Mouse (Mus musculus) mouse trophoblast stem cell (cell line): ENCODE measurements around the gene Pde7b.

Source experiments
- in situ Hi-C, 2 experiments: fragments of 300-500 bp; cut with MseI, MboI; formaldehyde crosslinking; loops; 2 replicates in 1 of 2; 3 replicates in 1 of 2; pipeline ENCODE4 v1.15.1; 2025

The Pde7b gene

GRCm38 (mm10) chr10:20654187-20654586 is 70.7 kb downstream of the Pde7b start:
- in situ Hi-C loops = no loop called here

- in situ Hi-C loops = no loop called here
Observed at GRCm38 (mm10) chr10:20653299-20653698, 71.6 kb downstream of the Pde7b start.

- in situ Hi-C loops = no loop called here
Observed at GRCm38 (mm10) chr10:20636381-20636780, 88.5 kb downstream of the Pde7b start.

GRCm38 (mm10) chr10:20633085-20633415 is 91.8 kb downstream of the Pde7b start:
- in situ Hi-C loops = no loop called here

GRCm38 (mm10) chr10:20632256-20633084 is 92.4 kb downstream of the Pde7b start:
- in situ Hi-C loops = no loop called here

GRCm38 (mm10) chr10:20630122-20630521 is 94.8 kb downstream of the Pde7b start:
- in situ Hi-C loops = no loop called here

- in situ Hi-C loops = no loop called here
Observed at GRCm38 (mm10) chr10:20625702-20626375, 99.0 kb downstream of the Pde7b start.

- in situ Hi-C loops = no loop called here
Observed at GRCm38 (mm10) chr10:20621661-20622454, 103.0 kb downstream of the Pde7b start.

- in situ Hi-C loops = no loop called here
Observed at GRCm38 (mm10) chr10:20606007-20606406, 118.9 kb downstream of the Pde7b start.

GRCm38 (mm10) chr10:20595107-20595810 is 129.6 kb downstream of the Pde7b start:
- in situ Hi-C loops = no loop called here

GRCm38 (mm10) chr10:20594015-20594414 is 130.9 kb downstream of the Pde7b start:
- in situ Hi-C loops = no loop called here

GRCm38 (mm10) chr10:20590100-20590499 is 134.8 kb downstream of the Pde7b start:
- in situ Hi-C loops = no loop called here

- in situ Hi-C loops = no loop called here
Observed at GRCm38 (mm10) chr10:20585959-20586358, 138.9 kb downstream of the Pde7b start.

GRCm38 (mm10) chr10:20575002-20575401 is 149.9 kb downstream of the Pde7b start:
- in situ Hi-C loops = no loop called here

GRCm38 (mm10) chr10:20574414-20574813 is 150.5 kb downstream of the Pde7b start:
- in situ Hi-C loops = no loop called here

GRCm38 (mm10) chr10:20571521-20571920 is 153.4 kb downstream of the Pde7b start:
- in situ Hi-C loops = no loop called here

- in situ Hi-C loops = no loop called here
Observed at GRCm38 (mm10) chr10:20568630-20569029, 156.2 kb downstream of the Pde7b start.

GRCm38 (mm10) chr10:20567684-20568236 is 157.1 kb downstream of the Pde7b start:
- in situ Hi-C loops = no loop called here

- in situ Hi-C loops = no loop called here
Observed at GRCm38 (mm10) chr10:20556477-20556876, 168.4 kb downstream of the Pde7b start.

- in situ Hi-C loops = no loop called here
Observed at GRCm38 (mm10) chr10:20551341-20551740, 173.5 kb downstream of the Pde7b start.

GRCm38 (mm10) chr10:20550771-20551170 is 174.1 kb downstream of the Pde7b start:
- in situ Hi-C loops = no loop called here
